Mouse (Mus musculus): ENCODE measurements around the gene Polr1c.
A peak's percentile ranks its signal among the peaks of the same experiment; 100 is the strongest.

The Polr1c gene

GRCm38 (mm10) chr17:46247512-46248188, at the start of gene Polr1c, which contains the start of gene Yipf3:
TSS of gene Polr1c (minus strand) at chr17:46248054.
TSS of gene Yipf3 (plus strand) at chr17:46248080.
- DNase-seq (ENCODE audit: low spot score): peak; percentile 92

GRCm38 (mm10) chr17:46297028-46297363, 49.1 kb upstream of the Polr1c start:
- DNase-seq (ENCODE audit: low spot score): no peak

GRCm38 (mm10) chr17:46296601-46297000, 48.7 kb upstream of the Polr1c start:
- no peak for DNase-seq (ENCODE audit: low spot score)

GRCm38 (mm10) chr17:46287678-46288095, 39.8 kb upstream of the Polr1c start:
- no peak for DNase-seq (ENCODE audit: low spot score)

- no peak for DNase-seq (ENCODE audit: low spot score)
Measured at GRCm38 (mm10) chr17:46285407-46285806, 37.6 kb upstream of the Polr1c start.

- no peak for DNase-seq (ENCODE audit: low spot score)
Measured at GRCm38 (mm10) chr17:46284653-46285052, 36.8 kb upstream of the Polr1c start.

GRCm38 (mm10) chr17:46283911-46284310, 36.1 kb upstream of the Polr1c start:
- DNase-seq (ENCODE audit: low spot score): no peak

- DNase-seq (ENCODE audit: low spot score): no peak
Measured at GRCm38 (mm10) chr17:46283140-46283539, 35.3 kb upstream of the Polr1c start.

- peak; percentile 87 for DNase-seq (ENCODE audit: low spot score)
Measured at GRCm38 (mm10) chr17:46282483-46283123, 34.7 kb upstream of the Polr1c start, which contains the start of gene Tjap1. TSS of gene Tjap1 (minus strand) at chr17:46283026.

GRCm38 (mm10) chr17:46278011-46278765, 30.3 kb upstream of the Polr1c start:
- no peak for DNase-seq (ENCODE audit: low spot score)

GRCm38 (mm10) chr17:46277586-46277985, 29.7 kb upstream of the Polr1c start:
- DNase-seq (ENCODE audit: low spot score): no peak

GRCm38 (mm10) chr17:46275506-46275905, 27.7 kb upstream of the Polr1c start:
- DNase-seq (ENCODE audit: low spot score): no peak

- DNase-seq (ENCODE audit: low spot score): no peak
Measured at GRCm38 (mm10) chr17:46275034-46275433, 27.2 kb upstream of the Polr1c start.

GRCm38 (mm10) chr17:46274465-46274864, 26.6 kb upstream of the Polr1c start:
- no peak for DNase-seq (ENCODE audit: low spot score)

GRCm38 (mm10) chr17:46273803-46274236, 26.0 kb upstream of the Polr1c start:
- no peak for DNase-seq (ENCODE audit: low spot score)

GRCm38 (mm10) chr17:46272675-46273074, 24.8 kb upstream of the Polr1c start:
- no peak for DNase-seq (ENCODE audit: low spot score)

GRCm38 (mm10) chr17:46272058-46272457, 24.2 kb upstream of the Polr1c start:
- no peak for DNase-seq (ENCODE audit: low spot score)

GRCm38 (mm10) chr17:46269771-46270534, 22.1 kb upstream of the Polr1c start:
- DNase-seq (ENCODE audit: low spot score): no peak

- DNase-seq (ENCODE audit: low spot score): no peak
Measured at GRCm38 (mm10) chr17:46268026-46268720, 20.3 kb upstream of the Polr1c start.

- DNase-seq (ENCODE audit: low spot score): no peak
Measured at GRCm38 (mm10) chr17:46267511-46267910, 19.7 kb upstream of the Polr1c start.

GRCm38 (mm10) chr17:46266986-46267385, 19.1 kb upstream of the Polr1c start:
- no peak for DNase-seq (ENCODE audit: low spot score)
